Mouse (Mus musculus) C2C12 (cell line): ENCODE measurements around the gene Ncoa4. TPM values are rescaled to one million over a fixed set of nuclear protein-coding genes. Genes with fewer than 3 reads are reported as not detected.
"Not testable (repeated sequence)": the region's sequence is repeated elsewhere in the genome, so short reads cannot be mapped to it uniquely, and the experiment has no call there.

Source experiments
- H3K27me3 ChIP-seq: one replicate; pipeline ENCODE4 v1.6.1; 2011; ENCODE audit not compliant: control insufficient read depth, insufficient read depth, insufficient read length
- H3K36me3 ChIP-seq: one replicate; pipeline ENCODE4 v1.6.1; 2011; ENCODE audit not compliant: control insufficient read depth, insufficient read depth
- H3K4me3 ChIP-seq: one replicate; pipeline ENCODE4 v1.5.1; 2011; ENCODE audit warnings: mild to moderate bottlenecking, control low read depth; ENCODE audit not compliant: poor library complexity, insufficient read depth, severe bottlenecking
- H3K79me2 ChIP-seq: one replicate; pipeline ENCODE4 v1.6.1; 2011; ENCODE audit not compliant: control insufficient read depth, insufficient read depth
- H3K79me3 ChIP-seq: one replicate; pipeline ENCODE4 v1.6.1; 2011; ENCODE audit warnings: low read depth, control low read depth
- H3ac ChIP-seq: one replicate; pipeline ENCODE3; 2011; ENCODE audit warnings: low read depth; ENCODE audit not compliant: control insufficient read depth, insufficient read length
- CEBPB ChIP-seq: IDR thresholded peaks from one replicate; pipeline ENCODE4 v1.6.1; 2011; ENCODE audit warnings: low read depth, mild to moderate bottlenecking, control low read depth, moderate library complexity
- CTCF ChIP-seq: IDR thresholded peaks from one replicate; pipeline ENCODE4 v1.5.1; 2011; ENCODE audit not compliant: control insufficient read depth, insufficient read depth, insufficient read length
- FOSL1 ChIP-seq: IDR thresholded peaks from one replicate; pipeline ENCODE4 v1.8.0; 2011; ENCODE audit warnings: mild to moderate bottlenecking, low read length; ENCODE audit not compliant: poor library complexity, insufficient read depth, severe bottlenecking
- MAX ChIP-seq: IDR thresholded peaks from one replicate; pipeline ENCODE4 v1.6.1; 2011; ENCODE audit warnings: mild to moderate bottlenecking, control low read depth
- MYOD1 ChIP-seq: IDR thresholded peaks from one replicate; pipeline ENCODE4 v1.6.1; 2011; ENCODE audit warnings: low read depth; ENCODE audit not compliant: control insufficient read depth, insufficient read length
- MYOG ChIP-seq: IDR thresholded peaks from one replicate; pipeline ENCODE4 v1.6.1; 2011; ENCODE audit not compliant: control insufficient read depth, insufficient read length; ENCODE audit errors: extremely low read depth
- USF1 ChIP-seq: IDR thresholded peaks from one replicate; pipeline ENCODE4 v1.6.1; 2011; ENCODE audit warnings: low read depth, mild to moderate bottlenecking, control low read depth, moderate library complexity
- polyA plus RNA-seq: library from polyadenylated mRNA; unstranded; fragments of >200 nt; fragmentation: generic; extraction: Trizol; gene quantifications from one replicate; pipeline ENCODE4 v1.2.1, GENCODE M21; 2012; ENCODE audit warnings: missing spikeins

Ncoa4 gene
- polyA plus RNA-seq, 1 experiment = 23.4 TPM

GRCm38 (mm10) chr14:32166062-32166441 is 6.4 kb downstream of the Ncoa4 start:
- Histone ChIP-seq H3K79me3 (peaks cover 69% of the 10 kb centered on the region), H3K36me3 (no peaks in the 10 kb centered on the region), H3K79me2 (peaks cover 98% of the 10 kb centered on the region), H3K27me3 (no peaks in the 10 kb centered on the region), H3ac (no peak overlapping the region), H3K4me3 (no peak overlapping the region)
- TF ChIP-seq CTCF (no peak), MYOG (no peak), CEBPB (no peak), USF1 (no peak), MAX (no peak), MYOD1 (no peak), FOSL1 (no peak)

- Histone ChIP-seq H3K79me2 (peaks cover 90% of the 10 kb centered on the region), H3K36me3 (no peaks in the 10 kb centered on the region), H3K4me3 (no peak overlapping the region), H3K27me3 (no peaks in the 10 kb centered on the region), H3K79me3 (peaks cover 61% of the 10 kb centered on the region), H3ac (no peak overlapping the region)
- TF ChIP-seq USF1 (no peak), MYOG (no peak), MAX (no peak)
Observed at GRCm38 (mm10) chr14:32166840-32167239, 7.2 kb downstream of the Ncoa4 start.

- no peak for TF ChIP-seq MYOG
- TF ChIP-seq USF1 = peak; percentile 11
- no peak overlapping the region for H3K4me3 ChIP-seq
- no peak overlapping the region for H3ac ChIP-seq
- peaks cover 57% of the 10 kb centered on the region for H3K79me3 ChIP-seq
- peaks cover 85% of the 10 kb centered on the region for H3K79me2 ChIP-seq
- no peaks in the 10 kb centered on the region for H3K27me3 ChIP-seq
- H3K36me3 ChIP-seq = no peaks in the 10 kb centered on the region
Observed at GRCm38 (mm10) chr14:32167326-32167725, 7.7 kb downstream of the Ncoa4 start.

GRCm38 (mm10) chr14:32168653-32169231 is 9.1 kb downstream of the Ncoa4 start:
- no peak for TF ChIP-seq MYOD1
- TF ChIP-seq FOSL1 = no peak
- TF ChIP-seq MYOG = no peak
- no peak for TF ChIP-seq USF1
- no peak for TF ChIP-seq MAX
- no peak for TF ChIP-seq CEBPB
- no peak for TF ChIP-seq CTCF
- Histone ChIP-seq H3ac (no peak overlapping the region), H3K79me3 (peaks cover 47% of the 10 kb centered on the region), H3K36me3 (peaks cover 8% of the 10 kb centered on the region), H3K4me3 (no peak overlapping the region), H3K79me2 (peaks cover 71% of the 10 kb centered on the region), H3K27me3 (no peaks in the 10 kb centered on the region)

- no peak for TF ChIP-seq MAX
- TF ChIP-seq MYOD1 = no peak
- no peak for TF ChIP-seq USF1
- TF ChIP-seq CEBPB = no peak
- no peak for TF ChIP-seq MYOG
- no peak for TF ChIP-seq FOSL1
- no peak for TF ChIP-seq CTCF
- Histone ChIP-seq H3K79me3 (peaks cover 38% of the 10 kb centered on the region), H3K4me3 (no peak overlapping the region), H3ac (no peak overlapping the region), H3K36me3 (peaks cover 21% of the 10 kb centered on the region), H3K27me3 (no peaks in the 10 kb centered on the region), H3K79me2 (peaks cover 57% of the 10 kb centered on the region)
Observed at GRCm38 (mm10) chr14:32170137-32170536, 10.5 kb downstream of the Ncoa4 start.

- Histone ChIP-seq H3K27me3 (no peaks in the 10 kb centered on the region), H3K36me3 (peaks cover 47% of the 10 kb centered on the region), H3ac (no peak overlapping the region), H3K79me2 (peaks cover 5% of the 10 kb centered on the region), H3K79me3 (peaks cover 2% of the 10 kb centered on the region), H3K4me3 (no peak overlapping the region)
- no peak for TF ChIP-seq FOSL1
- TF ChIP-seq CTCF = no peak
- no peak for TF ChIP-seq MAX
- no peak for TF ChIP-seq USF1
- no peak for TF ChIP-seq MYOD1
- TF ChIP-seq MYOG = no peak
- no peak for TF ChIP-seq CEBPB
Observed at GRCm38 (mm10) chr14:32175310-32175709, 15.6 kb downstream of the Ncoa4 start.

- not testable (repeated sequence) for H3ac ChIP-seq, H3K79me2 ChIP-seq, H3K79me3 ChIP-seq, H3K27me3 ChIP-seq, H3K4me3 ChIP-seq
- H3K36me3 ChIP-seq = peaks cover 57% of the 10 kb centered on the region
Observed at GRCm38 (mm10) chr14:32176590-32176989, 16.9 kb downstream of the Ncoa4 start.
